Mouse (Mus musculus): Measurements from ENCODE around the gene Ptprm. TPM values are rescaled to one million over a fixed set of nuclear protein-coding genes. Genes with fewer than 3 reads are reported as not detected.

The Ptprm gene
- polyA plus RNA-seq, 1 experiment from 2014 or later, result 16.1 TPM

DNA sequence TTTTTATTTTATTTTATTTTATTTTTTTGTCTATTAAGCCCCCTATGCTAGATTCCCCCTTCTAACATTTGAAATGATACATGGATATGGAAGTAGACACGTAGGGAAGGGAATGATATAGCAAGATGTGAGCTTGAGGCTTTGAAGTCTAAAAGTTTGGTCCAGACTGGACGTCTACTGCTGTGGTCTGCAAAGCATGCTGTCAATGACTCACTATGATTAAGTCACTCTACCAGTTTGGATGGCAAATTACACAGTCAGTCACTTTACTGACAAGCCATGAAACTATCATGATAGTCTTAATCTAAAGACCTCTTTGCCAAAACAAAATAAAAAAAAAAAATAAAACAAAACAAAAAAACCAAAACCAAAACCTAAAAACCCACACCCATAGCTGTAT is 363.5 kb downstream of the Ptprm start:
- H3K27ac ChIP-seq (ENCODE audit: poor library complexity, severe bottlenecking), result no peak overlapping the region
- no peak for ATAC-seq (ENCODE audit: insufficient number of reproducible peaks, low FRiP score)
- H3K27me3 ChIP-seq (replicated peaks), result no peaks in the 10 kb centered on the region
- H3K4me3 ChIP-seq, result no peak overlapping the region
- no peak overlapping the region for H3K9ac ChIP-seq
- no peak overlapping the region for H3K4me2 ChIP-seq
- peaks cover 8% of the 10 kb centered on the region for H3K4me1 ChIP-seq (replicated peaks)
- no peaks in the 10 kb centered on the region for H3K9me3 ChIP-seq (replicated peaks)
- H3K36me3 ChIP-seq, result no peaks in the 10 kb centered on the region
- 48% methylated on average over 2 of the region's 2 CpGs for WGBS

GRCm38 (mm10) chr17:66988014-66988413 is 366.2 kb downstream of the Ptprm start:
- no peak overlapping the region for H3K4me3 ChIP-seq
- no peaks in the 10 kb centered on the region for H3K27me3 ChIP-seq (replicated peaks)
- H3K4me2 ChIP-seq, result no peak overlapping the region
- H3K27ac ChIP-seq (ENCODE audit: poor library complexity, severe bottlenecking), result no peak overlapping the region
- peaks cover 8% of the 10 kb centered on the region for H3K4me1 ChIP-seq (replicated peaks)
- no peak overlapping the region for H3K9ac ChIP-seq
- no peak for ATAC-seq (ENCODE audit: insufficient number of reproducible peaks, low FRiP score)
- H3K36me3 ChIP-seq, result no peaks in the 10 kb centered on the region
- H3K9me3 ChIP-seq (replicated peaks), result no peaks in the 10 kb centered on the region
- 81% methylated on average over 1 of the region's 1 CpGs for WGBS

GRCm38 (mm10) chr17:66981649-66982048 is 372.6 kb downstream of the Ptprm start:
- H3K9me3 ChIP-seq (replicated peaks), result no peaks in the 10 kb centered on the region
- no peaks in the 10 kb centered on the region for H3K27me3 ChIP-seq (replicated peaks)
- H3K4me3 ChIP-seq, result no peak overlapping the region
- no peaks in the 10 kb centered on the region for H3K4me1 ChIP-seq (replicated peaks)
- no peaks in the 10 kb centered on the region for H3K36me3 ChIP-seq
- H3K4me2 ChIP-seq, result no peak overlapping the region
- no peak for ATAC-seq (ENCODE audit: insufficient number of reproducible peaks, low FRiP score)
- 64% methylated on average over 2 of the region's 2 CpGs for WGBS
- H3K9ac ChIP-seq, result no peak overlapping the region
- H3K27ac ChIP-seq (ENCODE audit: poor library complexity, severe bottlenecking), result no peak overlapping the region

GRCm38 (mm10) chr17:66979971-66980370 is 374.3 kb downstream of the Ptprm start:
- Histone ChIP-seq H3K4me2 (no peak overlapping the region), H3K27me3 (replicated peaks) (no peaks in the 10 kb centered on the region), H3K9ac (no peak overlapping the region), H3K9me3 (replicated peaks) (no peaks in the 10 kb centered on the region), H3K4me1 (replicated peaks) (no peaks in the 10 kb centered on the region), H3K27ac (ENCODE audit: poor library complexity, severe bottlenecking) (no peak overlapping the region), H3K4me3 (no peak overlapping the region), H3K36me3 (no peaks in the 10 kb centered on the region)
- 64% methylated on average over 5 of the region's 5 CpGs for WGBS
- ATAC-seq (ENCODE audit: insufficient number of reproducible peaks, low FRiP score), result no peak

DNA sequence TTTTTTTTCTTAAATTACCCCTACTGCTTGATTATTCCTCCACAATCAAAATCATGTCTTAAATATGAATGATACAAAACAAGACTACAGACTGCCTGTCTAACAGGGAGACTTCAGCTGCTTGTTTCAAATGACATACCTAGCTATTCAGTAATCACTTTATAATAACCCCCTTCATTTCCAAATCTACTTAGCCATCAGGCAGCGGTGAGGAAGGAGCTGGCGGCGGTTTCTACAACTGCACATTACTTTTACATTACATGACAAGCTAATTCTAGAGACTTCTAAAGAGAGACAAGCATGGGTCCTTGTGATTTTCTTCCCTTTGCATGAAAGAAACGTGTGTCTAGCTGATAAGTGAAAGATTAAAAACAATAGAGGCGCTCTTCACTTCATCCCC is 377.8 kb downstream of the Ptprm start:
- H3K27me3 ChIP-seq (replicated peaks), result no peaks in the 10 kb centered on the region
- no peaks in the 10 kb centered on the region for H3K4me1 ChIP-seq (replicated peaks)
- ATAC-seq (ENCODE audit: insufficient number of reproducible peaks, low FRiP score), result no peak
- H3K27ac ChIP-seq (ENCODE audit: poor library complexity, severe bottlenecking), result no peak overlapping the region
- H3K9me3 ChIP-seq (replicated peaks), result no peaks in the 10 kb centered on the region
- H3K4me2 ChIP-seq, result no peak overlapping the region
- 58% methylated on average over 5 of the region's 5 CpGs for WGBS
- no peak overlapping the region for H3K9ac ChIP-seq
- no peaks in the 10 kb centered on the region for H3K36me3 ChIP-seq
- no peak overlapping the region for H3K4me3 ChIP-seq

GRCm38 (mm10) chr17:66972976-66973375 is 381.3 kb downstream of the Ptprm start:
- Histone ChIP-seq H3K4me1 (replicated peaks) (no peaks in the 10 kb centered on the region), H3K9me3 (replicated peaks) (no peaks in the 10 kb centered on the region), H3K27ac (ENCODE audit: poor library complexity, severe bottlenecking) (no peak overlapping the region), H3K4me3 (no peak overlapping the region), H3K9ac (no peak overlapping the region), H3K4me2 (no peak overlapping the region), H3K36me3 (no peaks in the 10 kb centered on the region), H3K27me3 (replicated peaks) (no peaks in the 10 kb centered on the region)
- no peak for ATAC-seq (ENCODE audit: insufficient number of reproducible peaks, low FRiP score)
- 43% methylated on average over 3 of the region's 3 CpGs for WGBS

- no peak overlapping the region for H3K27ac ChIP-seq (ENCODE audit: poor library complexity, severe bottlenecking)
- no peak overlapping the region for H3K9ac ChIP-seq
- ATAC-seq (ENCODE audit: insufficient number of reproducible peaks, low FRiP score), result no peak
- no peaks in the 10 kb centered on the region for H3K4me1 ChIP-seq (replicated peaks)
- no peaks in the 10 kb centered on the region for H3K9me3 ChIP-seq (replicated peaks)
- WGBS, result 51% methylated on average over 5 of the region's 5 CpGs
- H3K27me3 ChIP-seq (replicated peaks), result no peaks in the 10 kb centered on the region
- no peaks in the 10 kb centered on the region for H3K36me3 ChIP-seq
- no peak overlapping the region for H3K4me3 ChIP-seq
- no peak overlapping the region for H3K4me2 ChIP-seq
These were observed 393.3 kb downstream of the Ptprm start for GRCm38 (mm10) chr17:66960986-66961385.

DNA sequence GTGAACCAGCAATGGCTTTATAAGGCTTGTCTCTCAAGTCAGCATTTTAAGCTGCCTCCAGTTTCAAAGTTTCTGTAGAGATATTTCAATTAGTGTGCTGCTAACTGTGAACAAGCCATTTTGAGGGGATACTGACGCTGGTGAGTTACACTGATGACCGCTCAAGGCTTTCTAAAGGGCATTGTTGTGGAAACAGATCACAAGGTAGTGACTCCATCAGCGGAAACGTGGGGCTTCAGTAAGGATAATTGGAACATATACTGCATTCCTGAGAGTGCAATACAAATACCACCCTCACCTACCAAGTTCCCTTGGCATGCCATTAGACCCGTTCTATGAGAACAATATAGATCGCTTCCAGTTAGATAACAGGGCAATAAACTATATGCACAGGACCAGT is 393.7 kb downstream of the Ptprm start:
- no peak overlapping the region for H3K9ac ChIP-seq
- no peak for ATAC-seq (ENCODE audit: insufficient number of reproducible peaks, low FRiP score)

GRCm38 (mm10) chr17:66959815-66960214 is 394.4 kb downstream of the Ptprm start:
- WGBS, result 88% methylated on average over 2 of the region's 2 CpGs
- no peak overlapping the region for H3K27ac ChIP-seq (ENCODE audit: poor library complexity, severe bottlenecking)
- no peak overlapping the region for H3K4me3 ChIP-seq
- H3K4me2 ChIP-seq, result no peak overlapping the region
- no peaks in the 10 kb centered on the region for H3K9me3 ChIP-seq (replicated peaks)
- no peaks in the 10 kb centered on the region for H3K27me3 ChIP-seq (replicated peaks)
- H3K36me3 ChIP-seq, result no peaks in the 10 kb centered on the region
- no peak for ATAC-seq (ENCODE audit: insufficient number of reproducible peaks, low FRiP score)
- no peaks in the 10 kb centered on the region for H3K4me1 ChIP-seq (replicated peaks)
- H3K9ac ChIP-seq, result no peak overlapping the region

More for the DNA sequence above, 393.7 kb downstream of the Ptprm start:
- 85% methylated on average over 6 of the region's 6 CpGs for WGBS
- Histone ChIP-seq H3K27me3 (replicated peaks) (no peaks in the 10 kb centered on the region), H3K9me3 (replicated peaks) (no peaks in the 10 kb centered on the region), H3K27ac (ENCODE audit: poor library complexity, severe bottlenecking) (no peak overlapping the region), H3K4me1 (replicated peaks) (no peaks in the 10 kb centered on the region), H3K4me3 (no peak overlapping the region), H3K36me3 (no peaks in the 10 kb centered on the region), H3K4me2 (no peak overlapping the region)

- ATAC-seq (ENCODE audit: insufficient number of reproducible peaks, low FRiP score), result no peak
- Histone ChIP-seq H3K9ac (no peak overlapping the region), H3K27me3 (replicated peaks) (no peaks in the 10 kb centered on the region), H3K4me3 (no peak overlapping the region), H3K9me3 (replicated peaks) (no peaks in the 10 kb centered on the region), H3K4me2 (no peak overlapping the region), H3K4me1 (replicated peaks) (no peaks in the 10 kb centered on the region), H3K36me3 (no peaks in the 10 kb centered on the region), H3K27ac (ENCODE audit: poor library complexity, severe bottlenecking) (no peak overlapping the region)
- 74% methylated on average over 2 of the region's 2 CpGs for WGBS
These were observed 395.5 kb downstream of the Ptprm start for GRCm38 (mm10) chr17:66958766-66959165.

GRCm38 (mm10) chr17:66944498-66944897 is 409.8 kb downstream of the Ptprm start:
- no peak overlapping the region for H3K27ac ChIP-seq (ENCODE audit: poor library complexity, severe bottlenecking)
- ATAC-seq (ENCODE audit: insufficient number of reproducible peaks, low FRiP score), result no peak
- H3K27me3 ChIP-seq (replicated peaks), result no peaks in the 10 kb centered on the region
- H3K9me3 ChIP-seq (replicated peaks), result no peaks in the 10 kb centered on the region
- no peaks in the 10 kb centered on the region for H3K4me1 ChIP-seq (replicated peaks)
- no peak overlapping the region for H3K9ac ChIP-seq
- H3K4me2 ChIP-seq, result no peak overlapping the region
- H3K4me3 ChIP-seq, result no peak overlapping the region
- WGBS, result 61% methylated on average over 4 of the region's 4 CpGs
- 0 out of 2 replicates have a peak, but pooled peaks cover 3% of the 10 kb centered on the region for H3K36me3 ChIP-seq

DNA sequence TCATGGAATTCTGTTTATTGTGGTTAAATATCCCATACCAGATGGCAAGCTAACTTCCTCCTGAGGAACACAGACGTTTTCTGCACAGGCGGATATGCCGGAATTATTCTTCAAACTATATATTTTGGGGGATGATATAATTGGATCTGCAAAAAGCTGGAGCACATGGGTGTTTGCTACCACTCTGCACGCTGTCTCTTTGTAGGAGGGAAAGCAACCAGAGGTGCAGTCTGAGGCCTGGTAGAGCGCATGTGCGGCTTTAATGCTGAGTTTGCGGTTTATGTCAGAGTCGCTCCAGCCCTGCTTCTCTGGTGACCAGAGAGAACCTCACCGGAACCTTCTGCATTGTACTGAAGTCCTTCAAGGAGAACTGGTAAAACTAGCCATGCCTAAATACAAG is 410.7 kb downstream of the Ptprm start:
- 89% methylated on average over 9 of the region's 9 CpGs for WGBS

More for the DNA sequence above, 410.7 kb downstream of the Ptprm start:
- Histone ChIP-seq H3K4me3 (no peak overlapping the region), H3K9me3 (replicated peaks) (no peaks in the 10 kb centered on the region), H3K27me3 (replicated peaks) (no peaks in the 10 kb centered on the region), H3K9ac (no peak overlapping the region), H3K4me2 (no peak overlapping the region), H3K4me1 (replicated peaks) (no peaks in the 10 kb centered on the region), H3K27ac (ENCODE audit: poor library complexity, severe bottlenecking) (no peak overlapping the region), H3K36me3 (no peaks in the 10 kb centered on the region)
- ATAC-seq (ENCODE audit: insufficient number of reproducible peaks, low FRiP score), result no peak
